Mouse (Mus musculus): ENCODE measurements around the gene Tmem114.

- TF ChIP-seq CTCF (IDR thresholded peaks at IDR 0.05) (no peak), EP300 (IDR thresholded peaks at IDR 0.05; ENCODE audit: insufficient read depth, low read depth, low read length) (no peak)
These were observed 20.0 kb upstream of the Tmem114 start for GRCm38 (mm10) chr16:8444911-8445310.
